Mouse (Mus musculus) cerebellum, adult 2 months (tissue): ENCODE results near the gene Sh3bgrl.

ENCODE experiments used
- CTCF ChIP-seq: fragments of 200-500 bp; IDR thresholded peaks from 2 replicates; pipeline ENCODE4 v1.5.1; 2011; ENCODE audit warnings: low read depth, mild to moderate bottlenecking, control low read depth, low read length, moderate library complexity, borderline replicate concordance; ENCODE audit not compliant: insufficient read depth
- POLR2A ChIP-seq: fragments of 200-500 bp; IDR thresholded peaks from 2 replicates; pipeline ENCODE4 v1.6.1; 2011; ENCODE audit warnings: low read length, control low read depth, borderline replicate concordance; ENCODE audit not compliant: insufficient read depth

GRCm38 (mm10) chrX:109119829-109120826 is 25.0 kb downstream of the Sh3bgrl start:
- no peak for TF ChIP-seq CTCF
- no peak for TF ChIP-seq POLR2A
